Mouse (Mus musculus): ENCODE measurements around the gene Kcnd3.
A peak's percentile ranks its signal among the peaks of the same experiment; 100 is the strongest.
"Not testable (repeated sequence)": the region's sequence is repeated elsewhere in the genome, so short reads cannot be mapped to it uniquely, and the experiment has no call there.

The Kcnd3 gene

DNA sequence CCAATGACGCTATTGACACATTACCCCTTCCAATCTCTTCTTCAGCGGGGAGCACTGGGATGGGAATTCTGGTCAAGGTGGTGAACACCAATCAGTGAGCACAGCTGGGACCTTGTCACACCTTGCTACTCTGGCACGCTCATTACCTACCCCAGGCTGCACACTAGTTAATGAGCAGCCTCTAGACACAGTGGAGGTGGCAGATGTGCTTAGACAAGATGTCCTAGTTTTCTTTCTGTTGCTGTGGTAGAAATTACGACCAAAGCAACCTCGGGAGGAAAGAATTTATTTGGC, 245.0 kb downstream of the Kcnd3 start:
- no peak for DNase-seq (ENCODE audit: low spot score in 2 of 2)

DNA sequence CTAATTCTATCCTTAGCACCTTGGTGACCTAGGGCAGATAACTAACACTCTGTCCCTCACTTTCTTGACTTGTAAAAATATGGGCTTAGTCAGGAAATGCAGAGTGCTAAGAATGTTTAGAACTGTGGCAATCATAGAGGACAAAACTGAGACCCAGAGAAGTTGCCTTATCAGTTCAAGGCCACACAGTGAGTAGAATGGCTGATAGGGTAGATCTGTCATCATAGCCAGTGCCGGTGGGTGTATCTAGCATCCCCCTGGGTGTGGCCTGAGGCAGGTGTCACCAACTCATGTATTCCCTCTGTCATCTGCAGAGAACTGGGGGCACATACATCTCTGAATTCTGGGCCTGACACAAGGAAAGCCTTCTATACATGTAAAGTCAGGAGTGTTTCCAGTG, 246.2 kb downstream of the Kcnd3 start:
- DNase-seq (ENCODE audit: low spot score in 2 of 2): no peak

DNA sequence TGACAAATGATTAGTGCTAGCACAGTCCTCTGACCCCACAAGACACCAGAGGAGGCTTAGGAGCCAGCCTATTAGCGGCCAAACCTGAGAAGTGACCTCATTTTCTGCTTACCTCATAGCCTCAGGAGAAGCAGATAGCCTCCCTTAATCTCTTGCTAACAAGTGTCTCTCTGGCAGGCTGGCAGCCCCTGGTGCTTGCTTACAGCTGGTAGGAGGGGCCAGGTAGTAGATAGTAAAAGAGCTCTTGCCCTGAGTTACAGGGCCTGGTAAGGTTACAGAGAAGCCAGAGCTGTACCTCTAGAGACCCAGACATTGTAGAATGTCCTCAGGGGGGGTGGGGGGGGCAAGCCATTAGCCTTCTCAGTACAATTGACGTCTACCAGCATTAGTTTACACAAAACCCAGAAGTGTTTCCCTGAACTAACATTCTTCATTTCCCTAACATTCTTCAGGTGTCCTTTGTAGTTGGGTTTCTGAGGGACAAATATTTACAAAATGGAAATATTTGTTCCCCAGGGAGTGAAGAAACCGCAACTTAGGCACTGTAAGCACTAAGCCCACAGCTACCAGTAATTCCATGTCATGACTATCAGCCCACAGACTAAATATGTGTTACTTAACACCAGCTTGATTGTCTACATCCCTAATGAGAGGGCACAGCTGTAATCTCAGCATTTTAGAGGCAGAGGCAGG, 247.3 kb downstream of the Kcnd3 start:
- no peak for DNase-seq (ENCODE audit: low spot score in 2 of 2)

DNA sequence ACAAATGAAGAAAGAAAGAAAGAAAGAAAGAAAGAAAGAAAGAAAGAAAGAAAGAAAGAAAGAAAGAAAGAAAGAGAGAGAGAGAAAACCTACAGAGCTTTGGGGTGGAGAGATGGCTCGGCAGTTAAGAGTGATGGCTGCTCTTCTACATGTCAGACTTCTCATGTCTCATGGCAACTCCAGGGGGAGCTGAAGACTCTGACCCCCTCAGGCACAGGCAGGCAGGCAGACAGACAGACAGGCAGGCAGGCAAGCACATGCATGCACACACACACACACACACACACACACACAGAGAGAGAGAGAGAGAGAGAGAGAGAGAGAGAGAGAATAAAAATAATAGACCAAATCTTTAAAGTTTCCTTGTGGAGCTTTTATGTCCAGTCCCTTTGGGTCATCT, 248.7 kb downstream of the Kcnd3 start:
- not testable (repeated sequence) for DNase-seq (ENCODE audit: low spot score in 2 of 2)

DNA sequence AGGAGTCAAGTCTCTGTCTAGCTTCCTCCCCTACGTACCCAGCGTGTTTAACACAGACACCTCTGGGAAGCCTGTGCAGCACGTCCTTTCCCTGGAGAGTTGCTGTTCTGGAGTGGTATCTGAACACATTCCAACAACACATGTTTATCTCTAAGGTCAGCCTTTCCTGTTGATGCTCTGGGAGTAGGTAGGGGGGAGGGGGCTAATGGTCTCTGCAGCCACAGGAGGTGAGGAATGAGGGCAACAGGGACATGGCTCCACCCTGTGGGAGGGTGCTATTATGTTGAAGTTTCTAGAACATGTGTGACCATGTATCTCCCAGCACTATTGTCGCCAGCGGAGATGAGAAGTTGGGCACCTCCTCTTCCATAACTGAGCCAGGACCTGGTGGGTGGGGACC, 249.3 kb downstream of the Kcnd3 start:
- DNase-seq (ENCODE audit: low spot score in 2 of 2): no peak

DNA sequence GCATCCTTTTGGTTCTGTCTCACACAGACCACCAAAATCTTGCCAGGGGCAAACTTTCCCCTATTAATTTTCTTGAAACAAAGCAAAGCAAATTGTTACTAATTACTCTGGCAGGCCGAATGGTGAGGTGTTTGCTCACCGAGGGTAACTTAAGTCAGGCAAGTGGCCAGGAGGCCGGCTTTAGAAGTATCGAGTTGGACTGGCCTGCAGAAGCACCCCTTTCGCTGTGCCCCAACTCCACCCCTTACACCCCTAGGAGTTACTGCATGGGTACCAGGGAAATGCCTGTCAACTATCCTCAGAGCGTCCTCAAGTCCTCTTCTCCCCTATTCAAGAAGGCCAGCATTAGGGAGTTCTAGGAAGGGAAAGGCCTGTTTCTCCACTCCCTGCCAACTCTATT, 251.4 kb downstream of the Kcnd3 start:
- DNase-seq (ENCODE audit: low spot score in 2 of 2): no peak

DNA sequence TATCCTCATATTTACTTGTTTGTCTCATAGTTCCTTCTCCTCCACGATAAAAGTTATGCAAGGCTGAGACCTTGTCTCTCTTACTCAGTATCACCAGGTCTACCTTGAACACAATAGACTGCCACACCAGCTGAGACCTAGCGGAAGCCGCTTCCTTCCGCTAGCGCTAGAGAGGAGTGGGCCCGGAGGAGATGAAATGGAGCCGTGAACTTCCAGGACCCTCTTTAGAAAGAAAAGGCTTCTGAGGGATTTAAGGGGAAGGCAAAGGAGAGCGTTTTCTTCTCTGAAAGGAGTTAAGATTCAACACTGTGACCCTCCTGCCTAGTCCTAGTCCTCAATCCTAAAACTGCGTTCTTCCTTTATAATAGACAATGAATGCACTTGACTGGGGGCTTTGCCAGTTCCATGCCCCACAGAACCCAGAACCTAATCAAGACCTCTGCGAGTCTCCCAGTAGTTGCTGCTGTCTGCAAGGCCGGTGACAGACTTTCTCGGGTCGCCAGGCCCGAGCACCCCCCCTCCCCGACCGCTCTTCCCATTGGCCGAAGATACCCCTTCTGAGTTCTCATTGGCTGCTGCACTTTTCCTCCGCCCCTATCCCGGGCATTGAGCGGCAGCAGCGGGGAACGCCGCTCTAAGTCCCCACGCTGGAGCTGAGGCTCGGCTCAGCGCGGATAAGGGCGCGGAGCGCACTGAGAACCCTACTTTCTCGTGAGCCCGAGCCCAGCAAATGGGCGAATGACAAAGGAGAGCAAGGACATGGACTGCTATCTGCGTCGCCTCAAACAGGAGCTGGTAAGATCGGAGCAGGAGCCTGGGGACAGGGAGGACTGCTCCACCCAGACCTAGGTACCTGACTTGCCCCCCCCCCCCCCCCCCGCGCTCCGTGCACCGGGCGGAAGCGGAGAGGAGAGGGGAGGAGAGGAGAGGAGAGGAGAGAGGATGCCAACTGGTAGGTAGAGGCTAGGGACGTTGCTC, 252.2 kb downstream of the Kcnd3 start, which contains the start of gene Inka2:
Inka2 (plus strand) TSS at position 569 of the 978 bp plus-strand sequence.
- DNase-seq (ENCODE audit: low spot score in 2 of 2): peak; percentile 54 to 76

DNA sequence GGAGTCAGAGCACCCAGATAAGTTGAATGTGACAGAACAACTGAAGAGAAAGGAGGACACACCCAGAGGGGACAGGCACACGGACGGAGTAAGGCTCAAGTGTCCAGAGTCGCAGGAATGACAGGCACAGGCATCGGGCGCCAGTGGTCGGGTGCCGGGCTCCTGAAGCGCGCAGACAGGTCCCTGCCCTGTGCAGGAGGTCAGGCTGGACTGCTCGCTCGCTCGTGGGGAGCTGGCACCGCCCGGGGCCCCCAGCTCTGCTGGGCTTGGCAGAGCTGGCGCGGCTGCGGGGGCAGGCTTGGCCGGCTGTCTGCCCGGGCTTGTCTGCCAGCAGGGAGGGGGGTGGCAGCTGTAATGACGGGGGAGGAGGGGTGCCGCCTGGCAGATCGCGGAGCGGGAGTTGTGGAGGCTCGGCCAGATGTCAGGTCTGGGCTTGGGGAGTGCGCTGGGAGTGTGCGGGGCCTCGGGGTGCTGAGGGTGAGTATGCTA, 253.0 kb downstream of the Kcnd3 start:
- peak; percentile 59 to 75 for DNase-seq (ENCODE audit: low spot score in 2 of 2)

DNA sequence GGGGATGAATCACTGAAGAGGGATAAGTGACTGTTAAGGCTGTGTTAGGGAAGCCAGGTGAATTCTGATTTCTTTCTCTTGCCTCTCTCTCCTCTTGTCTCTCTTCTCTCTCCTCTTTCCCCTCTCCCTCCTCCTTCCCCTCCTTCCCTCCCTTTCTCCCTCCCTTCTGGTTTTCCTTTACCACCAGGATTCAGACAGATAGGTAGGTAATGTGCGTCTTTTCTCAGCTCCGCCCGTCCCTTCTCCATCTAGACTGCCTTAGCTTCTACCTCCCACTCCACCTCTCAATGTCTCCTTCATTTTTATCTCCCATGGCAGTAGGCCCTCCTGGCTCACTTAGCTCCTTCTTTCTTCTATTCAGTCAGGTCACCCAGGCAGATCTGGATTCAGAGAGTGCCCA, 253.4 kb downstream of the Kcnd3 start:
- DNase-seq (ENCODE audit: low spot score in 2 of 2): no peak

DNA sequence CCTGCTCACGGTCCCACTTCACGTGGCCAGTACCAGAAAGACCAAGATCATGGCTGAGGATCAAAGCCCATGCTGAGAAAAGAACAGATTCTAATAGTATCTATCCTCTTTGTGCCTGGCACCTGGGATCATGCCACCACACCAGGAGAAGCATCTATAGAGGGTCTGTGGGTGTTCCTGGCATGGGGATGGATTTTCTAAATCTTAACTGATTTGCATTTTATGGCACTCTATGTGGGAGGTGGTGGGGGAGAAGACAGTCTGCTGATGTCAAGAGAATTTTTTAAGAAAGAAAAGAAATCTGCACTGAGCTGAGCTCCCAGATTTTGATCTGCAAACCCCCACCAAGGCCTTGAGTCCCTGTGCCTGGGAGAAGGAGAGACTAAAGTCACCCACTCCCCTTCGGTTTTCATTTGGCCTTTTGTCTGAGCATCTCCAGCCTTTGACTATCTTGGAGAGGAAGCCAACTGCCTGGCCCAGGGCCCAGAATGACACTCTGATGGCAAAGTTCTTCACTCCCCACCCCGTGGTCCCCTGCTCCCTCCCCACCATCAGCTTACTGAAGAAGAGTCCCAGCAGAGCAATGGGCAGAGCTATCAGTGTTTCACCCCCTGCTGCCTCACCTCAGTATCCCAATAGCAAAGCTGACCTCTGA, 254.4 kb downstream of the Kcnd3 start:
- DNase-seq (ENCODE audit: low spot score in 2 of 2): peak in 1 of 2 experiments; percentile 45

DNA sequence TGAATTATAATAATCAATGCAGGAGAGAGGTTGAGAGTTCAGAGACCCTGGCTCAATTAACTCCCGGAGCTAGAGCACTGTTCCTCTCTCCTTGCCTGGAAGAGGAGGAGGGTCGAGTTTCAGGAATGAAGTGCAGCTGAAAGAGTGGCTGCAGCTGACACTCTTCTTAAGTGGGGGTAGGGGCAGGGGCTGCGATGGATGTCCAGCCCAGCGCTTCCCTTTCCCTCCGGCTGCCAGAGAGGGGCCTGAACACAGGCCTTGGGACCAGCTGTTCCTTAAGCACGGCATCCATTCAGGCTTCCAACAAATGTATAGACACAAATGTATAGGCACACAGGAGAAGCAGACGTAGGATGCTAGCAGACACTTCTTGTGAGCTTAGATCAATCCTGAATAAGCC, 255.5 kb downstream of the Kcnd3 start:
- no peak for DNase-seq (ENCODE audit: low spot score in 2 of 2)

DNA sequence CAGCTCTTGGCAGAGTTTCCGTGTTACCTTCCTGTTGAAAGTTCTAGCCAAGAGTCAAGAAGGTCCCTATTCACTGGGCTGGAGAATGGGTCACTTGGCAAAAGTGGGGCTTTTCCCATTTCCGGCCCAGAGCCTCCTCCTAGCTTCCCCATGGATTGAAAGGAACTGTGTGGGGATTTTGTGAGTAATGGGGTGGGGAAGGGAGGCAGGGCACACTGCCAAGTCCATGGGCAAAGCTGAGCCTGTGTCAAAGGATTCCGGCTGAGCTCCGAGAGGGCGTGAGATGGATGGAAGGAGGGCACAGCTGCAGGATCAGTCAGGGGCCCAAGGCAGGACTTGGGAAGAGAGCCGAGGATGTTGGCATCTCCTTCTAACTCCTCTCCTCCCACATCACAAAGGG, 258.1 kb downstream of the Kcnd3 start:
- no peak for DNase-seq (ENCODE audit: low spot score in 2 of 2)

DNA sequence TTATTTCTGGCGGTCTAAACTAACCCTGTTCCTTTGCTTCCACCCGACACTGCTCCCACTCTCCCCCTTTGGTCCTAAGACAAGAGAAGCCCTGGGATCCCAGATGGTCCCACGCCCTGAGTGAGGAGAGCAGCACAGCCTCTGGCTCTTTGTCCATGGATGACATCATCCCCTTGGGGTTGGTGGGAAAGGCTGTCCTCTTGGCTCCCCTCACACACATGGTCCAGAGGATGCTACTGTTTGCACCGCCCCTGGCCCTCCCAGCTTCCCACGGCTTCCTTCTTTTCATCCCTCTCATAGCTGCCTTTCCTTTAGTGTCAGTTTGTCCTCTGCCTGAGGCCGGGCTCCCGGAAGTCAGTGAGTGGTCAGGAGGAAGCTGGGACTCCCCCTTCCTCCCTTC, 259.6 kb downstream of the Kcnd3 start:
- no peak for DNase-seq (ENCODE audit: low spot score in 2 of 2)

DNA sequence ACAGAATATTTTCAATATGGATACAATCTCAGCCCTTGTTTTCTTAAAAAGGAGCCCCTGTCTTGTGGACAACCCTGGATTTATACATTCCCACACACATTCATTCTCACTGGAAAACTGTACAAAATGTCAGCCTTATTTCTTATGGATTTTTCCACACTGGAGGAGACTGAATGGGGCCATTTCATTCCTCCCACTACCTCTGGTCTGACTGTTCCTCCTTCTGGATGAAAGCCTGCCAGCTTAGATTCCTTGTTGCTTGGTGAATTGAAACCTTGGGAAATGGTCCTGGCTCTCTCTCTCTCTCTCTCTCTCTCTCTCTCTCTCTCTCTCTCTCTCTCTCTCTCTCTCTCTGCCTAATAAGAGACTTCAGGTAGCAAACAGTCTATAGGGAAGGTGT, 260.7 kb downstream of the Kcnd3 start:
- no peak for DNase-seq (ENCODE audit: low spot score in 2 of 2)

DNA sequence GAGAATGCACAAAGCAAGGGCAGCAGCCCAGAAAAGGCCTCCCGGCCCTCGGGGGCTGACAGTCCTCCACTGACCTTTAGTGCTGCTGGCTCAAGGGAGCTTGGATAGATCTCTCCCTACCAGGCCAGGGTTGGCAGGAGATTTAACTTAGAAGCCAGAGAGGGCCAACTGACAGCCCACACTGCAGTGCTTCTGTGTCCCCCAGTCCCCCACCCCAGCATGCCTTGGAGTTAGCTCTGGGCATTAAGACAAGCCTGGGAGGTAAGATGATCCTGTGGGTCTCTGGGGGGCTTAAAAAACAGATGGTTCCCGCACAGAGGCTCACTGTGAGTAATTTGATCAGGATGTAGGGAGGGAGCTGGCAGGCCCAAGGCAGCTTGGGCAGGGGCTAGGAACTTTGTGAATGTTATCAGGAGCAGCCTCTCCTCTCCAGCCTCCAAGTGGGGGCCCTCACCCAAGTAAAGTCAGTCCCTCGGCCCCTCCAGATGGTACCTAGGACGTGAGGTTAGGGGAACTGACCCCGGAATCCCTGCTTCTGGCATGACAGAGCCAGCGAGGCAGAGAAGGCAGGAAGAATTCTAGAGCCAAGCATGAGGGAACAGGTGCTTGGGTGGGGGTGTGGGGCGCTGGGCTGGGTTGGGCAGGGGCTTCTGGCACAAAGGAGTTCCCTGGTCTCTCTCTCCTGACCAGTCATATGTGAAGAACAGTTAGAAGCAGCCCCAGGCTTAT, 262.1 kb downstream of the Kcnd3 start:
- no peak for DNase-seq (ENCODE audit: low spot score in 2 of 2)

DNA sequence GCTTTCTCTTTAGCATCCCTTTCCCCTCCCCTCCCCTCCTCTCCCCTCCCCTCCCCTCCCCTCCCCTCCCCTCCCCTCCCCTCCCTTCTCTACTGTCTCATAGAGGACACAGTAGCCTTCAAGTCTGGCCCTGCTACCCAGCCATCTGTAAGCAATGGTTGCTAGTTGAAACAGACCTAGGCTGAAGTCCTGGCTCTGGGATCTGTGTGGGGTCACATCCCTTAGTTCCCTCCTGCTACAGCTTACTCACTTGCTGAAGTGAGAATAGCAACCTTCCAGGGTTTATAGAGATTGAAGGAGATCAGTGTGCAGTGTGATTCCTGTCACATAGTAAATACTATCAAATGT, 262.7 kb downstream of the Kcnd3 start:
- no peak for DNase-seq (ENCODE audit: low spot score in 2 of 2)

DNA sequence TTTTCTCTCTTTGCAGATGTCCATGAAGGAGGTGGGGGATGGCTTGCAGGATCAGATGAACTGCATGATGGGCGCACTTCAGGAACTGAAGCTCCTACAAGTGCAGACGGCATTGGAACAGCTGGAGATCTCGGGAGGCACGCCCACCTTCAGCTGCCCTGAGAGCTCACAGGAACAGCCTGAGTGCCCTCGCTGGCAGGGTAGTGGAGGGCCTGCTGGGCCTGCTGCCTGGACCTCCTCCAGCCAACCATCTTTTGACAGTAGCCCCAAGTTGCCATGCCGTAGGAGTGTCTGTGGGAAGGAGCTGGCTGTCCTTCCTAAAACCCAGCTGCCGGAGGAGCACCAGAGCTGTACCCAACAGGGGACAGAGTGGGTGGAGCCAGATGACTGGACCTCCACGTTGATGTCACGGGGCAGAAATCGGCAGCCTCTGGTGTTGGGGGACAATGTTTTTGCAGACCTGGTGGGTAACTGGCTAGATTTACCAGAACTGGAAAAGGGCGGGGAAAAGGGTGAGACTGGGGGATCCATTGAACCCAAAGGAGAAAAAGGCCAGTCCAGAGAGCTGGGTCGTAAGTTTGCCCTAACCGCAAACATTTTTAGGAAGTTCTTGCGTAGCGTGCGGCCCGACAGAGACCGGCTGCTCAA, 264.3 kb downstream of the Kcnd3 start:
- DNase-seq (ENCODE audit: low spot score in 2 of 2): no peak

DNA sequence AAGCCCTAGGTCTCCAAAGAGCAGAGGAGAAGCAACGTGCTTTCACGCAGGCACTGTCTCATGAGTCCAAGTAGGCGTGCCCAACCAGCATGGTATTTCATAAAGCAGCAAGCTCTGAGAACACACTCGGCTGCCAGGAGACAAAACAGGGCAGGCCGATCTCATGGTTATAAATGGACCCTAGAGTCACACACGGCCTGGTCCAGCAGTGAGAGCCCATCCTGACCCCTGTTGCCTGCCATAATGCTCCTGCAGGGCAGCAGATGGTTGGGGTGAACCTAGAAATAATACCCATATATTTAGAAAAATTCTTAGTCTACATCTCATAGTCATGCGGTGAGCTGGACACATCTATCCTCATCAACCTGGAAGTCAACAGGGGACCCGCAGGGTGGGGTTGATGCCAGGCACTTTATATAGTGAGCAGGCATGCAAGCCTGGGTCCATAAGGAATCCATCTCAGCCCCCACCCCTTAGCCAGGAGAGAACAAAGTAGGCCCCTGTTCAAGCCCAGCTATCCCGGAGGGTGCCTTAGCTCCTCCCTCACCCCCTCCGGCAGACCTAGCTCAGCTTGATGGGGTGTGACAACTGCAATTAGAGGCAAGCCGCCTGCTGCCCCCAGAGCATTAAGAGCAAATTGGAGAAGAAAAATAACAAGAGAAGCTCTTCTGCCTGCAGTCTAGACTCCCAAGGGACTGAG, 265.9 kb downstream of the Kcnd3 start:
- no peak for DNase-seq (ENCODE audit: low spot score in 2 of 2)

DNA sequence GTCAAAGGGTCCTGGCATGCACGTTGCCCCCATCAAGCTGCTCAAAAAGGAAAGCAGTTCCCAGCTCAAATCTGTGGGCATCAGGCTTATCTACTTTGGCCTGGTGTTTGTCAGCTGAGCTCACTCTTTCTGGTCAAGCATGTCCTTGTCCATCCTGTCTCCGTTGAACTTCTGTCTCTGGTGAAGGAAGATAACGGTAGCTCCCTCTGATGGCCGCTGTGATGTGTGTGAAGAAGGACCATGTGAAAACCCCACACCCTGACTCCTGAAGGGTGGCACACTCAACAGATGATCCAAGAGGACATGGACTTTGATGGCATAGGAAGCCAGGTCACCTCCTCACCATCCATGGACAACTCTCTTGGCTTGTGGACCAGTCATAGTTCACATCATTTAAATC, 266.6 kb downstream of the Kcnd3 start:
- DNase-seq (ENCODE audit: low spot score in 2 of 2): no peak

DNA sequence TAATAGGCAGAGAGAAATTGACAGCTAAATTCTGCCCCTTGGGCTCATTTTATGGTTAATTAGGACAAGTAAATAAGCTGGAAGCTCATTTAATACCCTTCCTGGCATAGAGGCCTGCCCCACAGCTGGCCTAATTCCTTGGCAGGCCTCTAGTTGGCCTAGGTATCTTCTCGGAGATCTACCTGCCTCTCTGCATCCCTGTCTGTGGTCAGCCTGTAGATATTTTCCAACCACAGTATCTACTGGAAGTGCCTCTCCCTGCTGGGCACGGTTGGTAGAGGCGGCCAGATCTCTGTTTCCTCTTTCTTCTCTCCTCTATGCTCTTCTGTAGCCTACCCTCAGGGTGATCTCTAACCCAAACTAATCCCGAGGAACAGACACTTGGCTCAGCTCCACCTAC, 267.8 kb downstream of the Kcnd3 start:
- DNase-seq (ENCODE audit: low spot score in 2 of 2): no peak

DNA sequence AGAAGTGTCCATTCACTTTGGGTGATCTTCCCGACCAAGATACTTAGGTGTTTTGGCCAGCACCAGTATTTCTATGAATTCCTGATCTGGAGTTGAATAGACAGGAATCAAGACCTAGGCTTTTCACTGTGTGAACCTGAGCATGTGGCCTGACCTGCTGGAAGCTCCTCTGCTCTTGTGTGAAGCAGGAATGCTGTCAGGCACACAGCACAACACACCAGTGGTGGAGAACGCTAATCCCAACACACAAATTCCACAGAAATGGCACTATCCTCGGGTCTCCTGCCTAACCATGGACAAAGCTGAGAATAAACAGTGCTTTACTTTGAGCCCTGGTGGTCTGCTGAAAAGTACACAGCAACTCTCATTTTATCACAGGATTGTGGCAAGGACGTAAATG, 268.4 kb downstream of the Kcnd3 start:
- DNase-seq (ENCODE audit: low spot score in 2 of 2): no peak
